9 mouse cellular contexts compared by ENCODE assay signal in genomic region chr8:109853423-109853822, GRCm38 (mm10). TPM values are rescaled to one million over a fixed set of nuclear protein-coding genes. Genes with fewer than 3 reads are reported as not detected.
DNase-seq lines count a peak whose midpoint lies in the region; ATAC-seq and TF ChIP-seq lines count a peak whose summit lies in the region.
"Had no signal": no experiment of that assay in that cellular context is flagged by ENCODE, and none has a peak within 500 bp of the region (broad histone marks: within the 10 kb centered on the region; RNA-seq: fewer than 3 reads in every experiment).

No protein-coding gene starts in this region.

- 58% methylated on average over 6 of the region's 6 CpGs for WGBS in hindbrain, embryonic 10.5 days
- 43% methylated on average over 6 of the region's 6 CpGs for whole genome bisulfite sequencing in hindbrain, embryonic 16.5 days
- 38% methylated on average over 6 of the region's 6 CpGs for WGBS in spleen, adult 2 months

- DNase-seq in hindbrain, embryonic 10.5 days (ENCODE audit: low spot score): peak; percentile 38
- peak; percentile 77 for DNase-seq in R1 (ENCODE audit: low read depth, low spot score)
- peak; percentile 73 to 75 for DNase-seq in cerebellum, postnatal 14 days
- peak; percentile 49 for DNase-seq in layer of hippocampus, adult 9-11 months
- peak; percentile 74 for DNase-seq in lung, postnatal 25 days (ENCODE audit: low spot score)
- peak; percentile 58 to 65 for DNase-seq in spleen, adult 2 months (ENCODE audit: low read depth in 1 of 2, low spot score in 2 of 2)

- TF ChIP-seq POLR2A in spleen, adult 2 months (IDR thresholded peaks at IDR 0.05; ENCODE audit: low read depth, low read length): no peak

- no peak overlapping the region for H3K4me2 ChIP-seq in hindbrain, embryonic 16.5 days (ENCODE audit: low read length)

- H3K9me3 ChIP-seq in hindbrain, embryonic 10.5 days: no peaks in the 10 kb centered on the region
- no peaks in the 10 kb centered on the region for H3K9me3 ChIP-seq in hindbrain, embryonic 16.5 days (ENCODE audit: control insufficient read depth, low read length)
- H3K9me3 ChIP-seq: megakaryocyte, embryonic 14.5 days had no signal

- no peaks in the 10 kb centered on the region for H3K27me3 ChIP-seq in hindbrain, embryonic 10.5 days (ENCODE audit: insufficient read depth, poor library complexity, severe bottlenecking)
- no peaks in the 10 kb centered on the region for H3K27me3 ChIP-seq in hindbrain, embryonic 16.5 days (replicated peaks; ENCODE audit: control insufficient read depth, insufficient read depth, low read length)
- no peaks in the 10 kb centered on the region for H3K27me3 ChIP-seq in spleen, adult 2 months (ENCODE audit: control insufficient read depth, insufficient read depth, low read length)
- H3K27me3 ChIP-seq: megakaryocyte, embryonic 14.5 days had no signal

- peak; percentile 81; the same call in 1 of the 2 replicates for TF ChIP-seq CTCF in spleen, adult 2 months (IDR thresholded peaks at IDR 0.05; ENCODE audit: extremely low read depth, insufficient read depth, insufficient read length, insufficient replicate concordance)

- H3K4me3 ChIP-seq in hindbrain, embryonic 10.5 days: no peak overlapping the region
- H3K4me3 ChIP-seq in hindbrain, embryonic 16.5 days (ENCODE audit: low read length): no peak overlapping the region
- no peak overlapping the region for H3K4me3 ChIP-seq in spleen, adult 2 months (ENCODE audit: extremely low read depth, insufficient read depth, insufficient read length)
- H3K4me3 ChIP-seq: megakaryocyte, embryonic 14.5 days had no signal

- H3K4me1 ChIP-seq in hindbrain, embryonic 10.5 days (replicated peaks): no peaks in the 10 kb centered on the region
- no peaks in the 10 kb centered on the region for H3K4me1 ChIP-seq in hindbrain, embryonic 16.5 days (ENCODE audit: control insufficient read depth, insufficient read depth, low read depth, low read length)
- H3K4me1 ChIP-seq in spleen, adult 2 months (ENCODE audit: control insufficient read depth, insufficient read depth, insufficient read length): no peaks in the 10 kb centered on the region

- no peak overlapping the region for H3K27ac ChIP-seq in hindbrain, embryonic 10.5 days
- no peak overlapping the region for H3K27ac ChIP-seq in hindbrain, embryonic 16.5 days (ENCODE audit: low read depth, low read length)
- no peak overlapping the region for H3K27ac ChIP-seq in spleen, adult 2 months (ENCODE audit: insufficient read depth, low read length)

- ATAC-seq in hindbrain, embryonic 16.5 days: no peak
- ATAC-seq in granulocyte monocyte progenitor cell, adult 5-6 weeks (replicated peaks; ENCODE audit: poor library complexity, severe bottlenecking): peak; percentile 99

- peaks cover 82% of the 10 kb centered on the region for H3K36me3 ChIP-seq in hindbrain, embryonic 10.5 days
- H3K36me3 ChIP-seq in hindbrain, embryonic 16.5 days (ENCODE audit: control insufficient read depth, insufficient read depth, low read length): peaks cover 27% of the 10 kb centered on the region
- peaks cover 30% of the 10 kb centered on the region for H3K36me3 ChIP-seq in spleen, adult 2 months (ENCODE audit: control insufficient read depth, insufficient read depth, low read length)

- no peak overlapping the region for H3K9ac ChIP-seq in hindbrain, embryonic 16.5 days (ENCODE audit: low read depth, low read length)

RNA-seq across cellular contexts. Expression of gene Phlpp2, which starts 14.9 kb away (rescaled TPM):
- 2.0 and 2.7 TPM in 2 replicates for polyA plus RNA-seq in hindbrain, embryonic 10.5 days (2016; fragmentation: Nextera tagmentation; extraction: Ambion mirVana)
- 4.1 and 4.5 TPM in 2 replicates for polyA plus RNA-seq in hindbrain, embryonic 16.5 days (2015; fragmentation: Nextera tagmentation; extraction: Ambion mirVana)
- 7.6 and 12.6 TPM in 2 replicates for total RNA-seq in granulocyte monocyte progenitor cell, adult 5-6 weeks (2014; fragmentation: Nextera tagmentation)
- total RNA-seq in granulocyte monocyte progenitor cell, adult 5-6 weeks (2017): 8.8 and 9.6 TPM in 2 replicates
- 4.1 and 4.7 TPM in 2 replicates for polyA plus RNA-seq in spleen, adult 2 months (2012; rRNA removed)
